Mouse (Mus musculus) heart, postnatal 4 days (tissue): ENCODE measurements at regions not wholly inside any gene's neighbourhood (a gene's known extent, or its start where the extent isn't known, plus 50 kb on each side); places are given as distances from the start of the nearest gene placed in this dataset.
A peak's percentile ranks its signal among the peaks of the same experiment; 100 is the strongest.
"Not testable (repeated sequence)": the region's sequence is repeated elsewhere in the genome, so short reads cannot be mapped to it uniquely, and the experiment has no call there.

Source experiments
- DNase-seq: peaks from one replicate; pipeline ENCODE4 v3.0.0; 2021

DNA sequence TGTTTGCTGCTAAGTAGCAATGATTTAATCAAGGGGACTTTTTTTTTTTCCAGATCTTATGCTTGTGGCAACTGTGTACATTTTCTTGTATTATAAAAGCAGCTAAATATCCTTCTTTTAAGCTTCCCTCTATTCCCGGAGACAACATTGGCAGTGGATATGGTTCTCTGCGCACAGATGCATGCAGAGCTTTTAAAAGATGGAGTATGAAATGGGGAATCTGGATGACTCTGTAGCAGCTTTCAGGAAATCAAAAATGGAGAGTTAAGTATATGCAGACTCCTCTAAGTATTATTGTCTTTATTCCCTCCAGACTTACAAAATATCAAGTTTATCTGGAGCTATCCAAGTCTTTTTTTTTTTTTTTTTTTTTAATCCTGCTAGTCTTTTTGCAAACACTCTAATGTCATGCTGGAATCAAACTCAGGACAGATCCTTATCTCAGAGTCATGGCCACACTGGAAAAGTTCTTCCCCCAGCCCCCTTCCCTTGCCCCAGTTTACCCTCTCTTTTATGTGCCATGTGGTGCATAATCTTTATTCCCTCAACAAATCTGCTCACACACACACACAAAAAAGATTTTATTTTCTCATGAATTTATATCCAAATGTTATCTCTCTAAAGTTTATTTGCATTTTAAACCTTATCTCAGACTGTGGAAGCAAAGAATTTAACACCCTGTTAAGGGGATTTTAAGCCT is 1080.3 kb upstream of the Cdh6 start:
- DNase-seq, result no peak

DNA sequence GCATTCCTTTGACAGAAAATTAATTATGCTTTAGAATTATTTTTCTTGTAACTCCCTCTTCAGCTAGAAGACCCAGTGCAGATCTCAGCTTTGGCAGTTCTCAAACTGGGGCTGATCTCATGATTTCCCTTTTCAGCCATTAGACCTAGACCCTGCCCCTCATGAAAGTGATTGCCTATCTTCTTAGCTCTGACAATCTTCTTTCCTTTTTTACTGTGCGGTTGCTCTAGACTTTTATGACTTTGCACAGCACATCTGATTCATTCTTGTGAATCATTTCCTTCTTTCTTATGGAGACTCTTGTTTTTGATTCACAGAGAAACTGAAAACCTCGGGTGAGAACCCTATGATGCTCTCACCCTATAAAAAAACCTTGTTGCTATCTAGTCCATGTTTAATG is 1078.3 kb upstream of the Cdh6 start:
- DNase-seq, result no peak

- no peak for DNase-seq
Observed at GRCm38 (mm10) chr15:14215236-14215635, 1041.8 kb upstream of the Cdh6 start.

GRCm38 (mm10) chr15:14214726-14215125 is 1041.3 kb upstream of the Cdh6 start:
- no peak for DNase-seq

GRCm38 (mm10) chr15:14177523-14177922 is 1004.0 kb upstream of the Cdh6 start:
- DNase-seq, result no peak

- no peak for DNase-seq
Observed at GRCm38 (mm10) chr15:14137402-14137801, 963.9 kb upstream of the Cdh6 start.

DNA sequence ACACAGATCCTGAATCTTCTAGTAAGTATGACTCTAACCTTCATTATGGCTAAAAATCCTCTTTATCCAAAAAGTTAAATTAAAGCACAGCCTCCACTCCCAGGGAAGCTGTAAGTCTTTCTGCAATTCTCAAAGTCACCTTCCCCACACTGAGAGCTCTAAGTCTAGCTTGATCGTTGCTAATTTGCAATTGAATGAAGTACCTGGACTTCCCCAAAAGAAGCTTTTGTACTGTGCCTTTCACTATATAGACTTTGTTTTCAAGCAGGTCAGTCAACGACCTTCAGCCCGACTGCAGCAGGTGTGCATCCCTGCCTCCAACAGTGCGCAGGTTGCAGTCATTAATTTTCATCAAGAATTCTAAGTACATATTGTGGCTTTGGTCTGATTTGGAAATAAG is 950.4 kb upstream of the Cdh6 start:
- DNase-seq, result no peak

GRCm38 (mm10) chr15:14118321-14118720 is 944.8 kb upstream of the Cdh6 start:
- not testable (repeated sequence) for DNase-seq

- DNase-seq, result no peak
Observed at GRCm38 (mm10) chr15:14101757-14102156, 928.3 kb upstream of the Cdh6 start.

DNA sequence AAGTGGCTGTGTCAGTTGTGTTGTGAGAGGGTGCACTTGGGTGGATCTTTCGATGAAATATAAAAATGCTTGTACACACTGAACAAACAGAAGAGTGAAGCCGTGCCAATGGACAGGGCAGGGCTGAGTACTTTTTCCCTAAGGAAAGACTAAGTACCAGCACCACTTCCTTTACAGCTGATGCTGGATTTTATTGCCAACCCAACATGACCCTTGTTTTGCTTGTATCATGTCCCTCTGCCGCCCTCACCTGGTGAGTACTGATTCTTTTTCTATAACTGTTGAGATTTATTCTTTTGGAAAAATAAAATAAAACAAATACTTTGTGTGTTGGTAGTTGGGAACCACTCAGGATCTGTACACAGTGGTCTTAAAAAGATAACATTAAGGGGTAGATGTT is 878.4 kb upstream of the Cdh6 start:
- peak; percentile 19 for DNase-seq
